Mouse (Mus musculus) retina, adult 2 months (tissue): ENCODE data around the gene Smarcb1.

Experiments used
- DNase-seq: peaks from one replicate; pipeline ENCODE4 v3.0.0-alpha.2; 2012; ENCODE audit warnings: low read depth, low spot score

Gene Smarcb1

DNA sequence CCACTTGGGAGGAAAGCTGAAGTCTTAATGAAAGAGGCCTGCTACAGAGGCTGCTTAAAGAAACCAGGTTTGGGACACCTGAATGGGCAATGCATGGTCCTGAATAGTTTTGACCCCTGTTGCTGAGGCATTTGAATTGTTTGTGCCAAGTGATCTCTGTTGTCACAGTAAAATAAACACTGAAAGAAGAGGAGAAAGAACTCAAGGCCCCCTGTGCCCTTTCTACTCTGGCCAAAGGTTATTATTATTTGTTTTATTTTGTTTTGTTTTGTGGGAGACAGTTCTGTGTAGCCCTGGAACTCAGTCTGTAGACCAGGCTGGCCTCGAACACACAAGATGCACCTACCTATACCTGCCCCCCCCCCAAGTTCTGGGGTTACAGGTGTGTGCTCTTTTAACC lies 13.6 kb upstream of the Smarcb1 start:
- DNase-seq, result no peak

DNA sequence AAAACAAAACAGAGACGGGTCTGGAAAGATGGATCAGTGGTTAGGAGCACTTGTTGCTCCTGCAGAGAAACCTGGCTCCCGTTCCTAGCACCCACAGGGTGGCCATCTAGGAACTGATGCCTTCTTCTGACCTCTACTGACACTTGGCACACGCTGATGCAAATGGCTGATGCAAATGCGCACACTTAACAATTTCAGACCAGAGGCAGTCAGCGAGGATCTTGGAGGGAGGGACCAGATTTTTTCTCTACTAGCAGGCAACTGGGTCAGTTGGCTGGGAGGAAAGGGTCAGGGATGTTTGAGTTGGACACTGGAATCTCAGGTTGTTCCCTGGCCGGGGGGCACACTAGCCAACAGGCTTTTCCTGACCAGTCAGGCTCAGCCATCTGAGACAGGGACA lies 11.5 kb upstream of the Smarcb1 start, which contains the start of gene Chchd10:
Chchd10 (plus strand) TSS at position 240 of the 400 bp plus-strand sequence.
- DNase-seq, result no peak

DNA sequence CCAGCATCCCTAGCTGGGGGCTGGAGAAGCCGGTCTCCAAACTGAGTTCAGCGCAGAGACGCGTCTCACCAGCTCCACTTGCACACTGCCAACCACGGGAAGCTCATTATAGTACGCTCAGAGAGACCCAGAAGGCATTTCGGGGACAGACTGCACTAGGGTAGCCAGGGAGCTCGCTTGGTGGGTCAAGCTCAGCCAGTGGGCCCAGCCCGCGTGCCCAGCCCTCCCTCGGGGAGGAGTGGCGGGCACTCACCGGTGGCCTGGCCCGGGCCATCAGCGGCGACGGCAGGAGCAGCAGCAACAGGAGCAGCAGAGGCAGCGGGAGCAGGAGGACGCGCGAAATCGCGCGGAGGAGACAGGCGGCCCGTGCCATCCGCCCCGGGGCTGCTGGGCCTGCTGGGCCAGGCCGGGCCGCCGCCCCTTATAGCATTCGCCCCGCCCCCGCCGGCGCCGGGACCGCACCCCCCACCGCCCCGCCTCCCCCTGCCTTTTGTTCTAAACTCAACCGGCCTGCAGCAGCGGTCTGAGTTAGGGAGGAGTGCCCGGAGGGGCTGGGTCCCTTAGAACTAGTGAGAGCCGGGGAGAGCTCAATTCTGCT lies 10.8 kb upstream of the Smarcb1 start:
- no peak for DNase-seq

DNA sequence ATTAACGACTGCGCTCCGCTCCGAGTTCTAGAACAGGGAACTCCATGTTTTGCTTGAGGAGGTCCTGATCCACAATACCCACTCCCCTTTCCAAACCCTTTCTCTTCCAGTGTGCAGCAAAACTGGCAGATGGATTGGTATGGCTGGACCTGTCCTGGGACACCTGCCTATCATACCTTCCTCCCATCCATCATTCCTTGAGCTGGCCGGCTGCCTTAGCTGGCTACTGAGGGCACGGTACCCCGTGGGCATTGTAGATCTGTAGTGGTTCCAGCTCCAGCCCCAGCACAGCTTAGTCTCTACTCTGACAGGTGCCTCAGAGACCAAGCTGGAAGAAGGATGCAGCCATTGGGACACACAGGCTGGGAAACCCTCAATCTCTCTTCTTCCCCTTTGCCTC lies 9.9 kb upstream of the Smarcb1 start:
- DNase-seq, result no peak

DNA sequence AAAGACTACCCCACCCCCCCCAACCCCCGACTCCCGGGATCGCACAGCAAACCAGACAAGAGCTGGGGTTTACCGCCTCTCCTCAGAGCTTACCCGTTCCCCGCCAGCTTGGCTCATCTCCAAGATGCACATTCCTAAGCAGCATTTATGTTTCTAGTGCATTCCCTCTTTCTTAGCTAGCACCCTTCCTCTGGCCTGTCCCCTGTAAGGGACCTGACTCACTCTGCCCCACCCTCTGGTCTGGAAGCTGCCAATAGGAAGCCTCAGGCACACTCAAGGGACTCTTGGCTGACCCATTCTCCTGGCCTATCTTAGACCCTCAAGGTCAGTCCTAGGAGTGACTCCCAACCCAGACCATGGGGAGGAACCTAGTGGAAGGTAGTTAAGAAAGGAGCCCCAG lies 8.9 kb upstream of the Smarcb1 start:
- DNase-seq, result no peak

DNA sequence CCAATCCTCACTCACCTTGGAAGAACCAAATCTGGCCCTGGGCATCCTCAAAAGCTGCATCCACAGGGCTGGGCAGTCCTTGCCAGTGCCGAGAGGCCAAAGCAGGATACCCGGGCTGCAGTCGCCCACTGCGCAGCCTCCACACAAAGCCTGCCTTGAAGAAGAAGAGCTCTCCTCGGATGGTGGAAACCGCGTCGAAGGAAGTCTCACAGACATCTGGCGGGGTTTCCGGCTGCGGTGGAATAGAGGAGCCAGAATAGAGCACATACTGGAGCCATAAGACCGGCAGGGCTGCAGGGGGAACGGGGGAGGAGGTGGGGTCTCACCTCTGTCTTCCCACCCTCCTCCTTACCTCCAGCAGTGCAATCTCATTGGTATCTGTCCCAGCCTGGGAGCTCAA lies 5.0 kb upstream of the Smarcb1 start:
- no peak for DNase-seq

DNA sequence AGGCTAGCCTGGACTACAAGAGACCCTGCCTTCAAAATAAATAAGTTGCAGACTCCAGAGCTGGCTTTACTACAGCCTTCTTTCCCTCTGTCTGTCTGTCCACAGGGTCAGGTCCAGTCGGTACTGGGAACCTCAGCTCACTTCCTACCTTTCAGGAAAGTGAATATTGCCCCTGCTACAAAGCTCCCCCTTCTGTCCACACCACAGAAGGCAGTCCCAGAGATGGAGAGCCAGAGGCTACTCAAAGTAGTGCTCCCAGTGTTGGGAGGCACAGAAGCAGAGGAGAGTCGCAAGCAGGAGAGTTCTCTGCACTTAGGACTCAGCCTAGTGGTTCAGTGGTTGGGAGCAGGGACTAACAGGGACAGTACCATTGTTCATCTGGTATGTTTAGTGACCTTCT lies 2.9 kb upstream of the Smarcb1 start:
- DNase-seq, result no peak

DNA sequence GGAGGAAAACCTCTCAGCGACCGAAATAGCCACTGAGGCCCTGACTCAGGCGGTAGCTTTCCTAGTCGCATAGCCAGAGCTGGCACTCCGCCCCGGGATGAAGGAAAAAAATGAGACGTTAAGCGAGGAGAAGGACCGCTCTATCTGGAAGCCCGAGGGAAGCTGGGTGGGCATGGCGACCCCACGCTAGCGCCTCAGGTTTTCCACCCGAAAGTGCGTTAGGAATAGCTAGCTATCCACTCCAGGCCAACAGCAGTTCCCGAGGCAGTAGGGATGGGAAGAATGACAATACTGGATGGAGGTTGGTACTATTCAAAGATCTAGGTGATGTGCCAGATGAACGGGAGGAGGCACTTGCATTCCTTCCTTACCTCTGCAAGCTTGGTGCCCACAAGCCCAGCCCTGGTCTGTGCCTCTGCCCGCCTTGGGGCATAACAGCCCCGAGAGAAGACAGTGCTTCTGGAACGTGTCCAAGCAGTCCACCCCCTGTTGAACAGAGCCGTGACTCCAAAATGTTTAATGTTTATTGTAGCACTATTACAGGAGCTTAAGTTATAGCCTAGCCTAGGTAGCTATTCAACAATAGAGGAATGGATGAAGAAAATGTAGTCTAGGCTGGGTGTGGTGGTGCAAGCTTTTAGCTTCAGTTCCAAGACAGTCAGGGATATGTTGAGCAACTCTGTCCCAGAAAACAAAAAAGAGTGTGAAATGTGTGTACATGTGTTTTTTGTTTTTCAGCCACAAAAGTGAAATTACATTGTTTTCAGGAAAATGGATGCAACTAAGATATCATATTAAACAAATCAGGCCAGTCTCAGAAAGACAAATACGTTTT lies 526 bp upstream of the Smarcb1 start:
- DNase-seq, result no peak

DNA sequence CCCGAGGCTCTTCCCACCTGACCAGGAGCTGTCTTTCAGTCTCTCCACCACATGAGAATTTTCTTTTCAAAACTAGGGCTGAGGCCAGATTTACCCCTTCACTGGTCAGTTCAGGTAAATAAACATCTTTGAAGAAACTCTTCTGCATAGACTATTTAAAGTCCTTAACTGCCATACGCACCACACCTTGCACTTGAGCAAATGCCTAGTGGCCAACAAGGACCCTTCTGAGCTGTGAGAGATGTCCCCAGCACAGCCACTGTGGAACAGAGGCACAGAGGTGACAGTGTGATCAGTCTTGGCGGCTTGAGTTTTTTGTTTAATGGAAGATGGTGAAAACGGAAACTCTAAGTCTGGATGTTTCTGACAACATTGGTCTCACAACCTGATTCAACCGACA lies 2.4 kb downstream of the Smarcb1 start:
- no peak for DNase-seq

DNA sequence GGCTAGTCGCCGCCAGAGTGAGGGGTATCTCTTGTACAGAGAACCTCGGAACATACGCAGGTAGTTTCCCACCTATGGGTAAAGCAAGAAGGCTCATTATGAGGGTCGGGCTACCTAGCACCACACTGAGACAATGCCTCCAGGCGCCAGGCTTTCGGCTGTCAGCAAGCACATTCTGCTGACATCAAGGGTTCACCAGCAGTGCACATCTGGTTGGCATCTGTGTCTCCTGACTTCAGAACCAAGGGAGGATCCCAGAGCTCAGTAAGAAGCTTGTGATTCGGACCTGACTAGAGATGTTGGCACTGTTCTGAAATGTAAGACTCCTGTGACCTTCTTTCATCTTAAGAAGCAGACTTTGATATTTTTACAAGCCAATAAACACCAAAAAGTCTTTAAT lies 4.6 kb downstream of the Smarcb1 start:
- DNase-seq, result no peak

DNA sequence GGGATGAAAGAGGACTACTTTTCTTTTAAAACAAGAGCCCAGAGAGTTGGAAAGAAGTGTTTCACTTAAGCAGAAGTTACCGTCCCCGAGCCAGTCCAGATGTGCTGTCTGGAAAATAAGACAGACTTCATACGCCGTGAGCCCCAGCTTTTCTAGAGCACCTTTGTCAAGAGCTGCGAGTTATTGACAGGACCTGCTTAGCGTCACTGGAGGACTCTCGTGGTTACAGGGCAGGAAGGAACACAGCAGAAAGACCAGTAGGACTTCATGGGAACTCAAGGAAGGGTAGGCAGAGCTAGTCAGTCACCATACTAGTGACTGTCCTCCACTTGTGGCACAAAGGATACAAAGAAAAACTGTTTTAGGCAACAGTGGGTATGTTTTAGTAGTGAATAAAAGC lies 5.9 kb downstream of the Smarcb1 start:
- DNase-seq, result no peak

DNA sequence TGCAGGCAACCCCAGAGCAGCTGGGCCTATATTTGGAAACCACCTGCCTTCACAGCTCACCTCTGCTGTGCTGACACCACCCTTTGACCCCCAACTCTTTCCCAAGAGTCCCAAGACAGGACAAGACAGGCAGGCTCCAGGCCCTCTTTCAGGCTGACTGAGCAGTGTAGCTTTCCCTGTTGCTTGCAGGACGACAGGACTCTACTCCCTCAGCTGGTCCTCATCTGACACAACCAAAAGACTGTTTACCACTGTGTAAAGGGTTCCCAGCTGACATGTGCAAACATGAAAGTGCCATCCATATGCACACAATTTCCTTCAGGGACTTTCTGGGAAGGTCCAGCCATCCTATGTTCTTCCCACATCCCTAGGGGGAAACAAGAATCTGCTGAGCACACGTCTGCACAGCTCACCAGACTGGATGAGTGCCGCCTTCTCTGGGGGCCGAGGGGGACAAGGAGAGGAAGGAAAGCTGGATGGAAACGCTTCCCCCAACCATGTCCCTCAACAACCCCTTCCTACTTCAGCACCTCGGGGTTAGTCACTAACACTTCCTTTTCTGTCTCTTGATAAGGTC lies 8.3 kb downstream of the Smarcb1 start:
- no peak for DNase-seq

DNA sequence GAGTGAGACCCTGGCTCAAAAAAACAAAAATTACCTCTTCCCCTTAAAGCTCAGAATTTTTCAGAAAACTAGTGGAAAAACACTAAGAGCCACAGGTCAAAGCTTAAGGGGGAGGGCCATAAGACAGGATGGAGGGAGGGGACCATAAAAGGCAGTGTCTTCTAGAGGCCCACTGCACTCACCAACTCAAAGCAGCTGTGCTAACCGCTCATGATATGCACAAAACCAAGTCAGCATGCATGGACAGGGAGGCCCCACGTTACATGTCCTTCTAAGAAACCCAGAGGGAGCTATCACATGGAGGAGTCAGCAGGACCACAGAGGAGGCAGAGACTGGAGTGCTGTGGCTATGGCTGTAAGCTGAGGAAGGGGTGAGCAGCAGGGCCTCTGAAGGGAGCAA lies 10.7 kb downstream of the Smarcb1 start:
- DNase-seq, result no peak

DNA sequence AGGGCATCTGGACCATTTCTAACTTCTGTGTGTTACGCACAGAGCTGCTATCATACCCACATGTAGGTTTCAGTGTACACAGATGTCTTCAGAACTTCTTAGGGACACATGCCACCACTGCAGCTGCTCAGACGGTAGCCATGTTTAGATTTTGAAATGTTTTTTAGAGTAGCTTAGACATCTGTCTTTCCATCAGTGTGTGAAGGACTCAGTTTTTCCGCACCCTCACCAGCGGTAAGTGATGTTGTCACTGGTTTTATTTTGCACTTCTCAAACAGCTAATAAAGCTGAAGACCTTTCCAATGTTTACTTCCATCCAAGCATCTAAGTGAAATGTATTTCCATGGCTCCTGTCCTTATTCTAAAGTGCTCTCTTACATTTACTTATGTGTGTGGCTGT lies 14.5 kb downstream of the Smarcb1 start:
- DNase-seq, result no peak

DNA sequence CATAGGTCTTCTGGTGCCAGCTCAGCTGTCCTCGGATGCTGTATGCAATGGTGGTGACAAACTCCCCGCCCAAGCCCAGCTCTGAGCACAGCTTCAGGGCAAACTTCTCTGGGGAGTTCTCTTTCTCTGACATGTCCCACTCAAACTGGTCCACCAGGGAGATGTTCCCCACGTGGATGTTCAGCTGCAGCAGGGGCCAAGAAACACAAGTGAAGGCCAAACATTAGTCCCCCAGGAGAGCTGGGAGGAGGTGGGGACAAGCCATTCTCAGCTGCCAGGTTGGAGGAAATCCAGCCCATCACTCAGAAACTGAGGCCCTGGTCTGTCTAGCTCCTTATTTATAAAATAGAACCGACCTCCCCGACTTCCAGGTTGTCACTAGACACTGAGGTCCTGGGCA lies 17.0 kb downstream of the Smarcb1 start:
- DNase-seq, result no peak

DNA sequence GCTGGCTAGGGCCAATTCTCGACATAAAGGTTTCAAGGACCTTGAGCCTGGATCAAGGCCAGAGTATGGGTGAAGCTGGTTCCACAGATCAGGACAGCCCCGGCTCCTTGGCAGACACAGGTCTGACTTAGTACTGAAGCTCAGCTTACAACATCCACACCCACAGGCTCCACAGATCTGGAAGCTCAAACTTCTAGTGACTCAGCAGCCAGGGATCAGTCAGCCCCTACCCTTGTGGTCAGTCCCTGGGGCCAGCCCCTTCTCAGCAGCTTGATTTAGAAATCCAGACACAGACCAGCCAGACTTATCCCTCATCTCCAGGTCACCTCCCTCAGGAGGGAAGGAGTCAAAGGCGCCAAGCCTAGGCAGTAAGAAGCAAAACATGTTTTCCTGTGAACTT lies 22.6 kb downstream of the Smarcb1 start:
- DNase-seq, result no peak

DNA sequence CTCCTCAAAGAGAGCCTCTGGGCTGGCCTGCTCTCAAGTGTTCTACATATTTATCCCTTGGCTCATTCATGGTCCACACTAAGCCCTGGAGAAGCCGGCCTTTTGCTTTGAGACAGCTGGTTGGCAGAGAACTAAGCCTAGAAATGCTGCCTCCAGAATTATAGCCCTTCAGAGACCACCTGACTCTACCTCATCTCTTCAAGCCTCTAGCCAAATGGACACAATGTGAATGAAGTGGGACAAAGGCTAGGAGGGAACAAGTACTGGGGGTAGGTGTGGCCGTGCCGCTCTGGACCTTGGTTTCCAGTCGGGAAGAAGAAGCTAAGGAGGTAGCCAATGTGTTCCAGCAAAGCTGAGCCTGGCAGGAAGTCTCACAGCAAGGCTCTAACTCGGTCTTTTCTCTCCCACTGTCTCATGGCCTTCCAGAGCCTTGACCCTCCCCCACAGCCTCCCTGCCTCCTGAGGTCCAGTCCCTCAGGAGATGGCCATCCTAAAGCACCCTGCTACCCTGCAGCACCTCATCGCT lies 23.3 kb downstream of the Smarcb1 start:
- no peak for DNase-seq

DNA sequence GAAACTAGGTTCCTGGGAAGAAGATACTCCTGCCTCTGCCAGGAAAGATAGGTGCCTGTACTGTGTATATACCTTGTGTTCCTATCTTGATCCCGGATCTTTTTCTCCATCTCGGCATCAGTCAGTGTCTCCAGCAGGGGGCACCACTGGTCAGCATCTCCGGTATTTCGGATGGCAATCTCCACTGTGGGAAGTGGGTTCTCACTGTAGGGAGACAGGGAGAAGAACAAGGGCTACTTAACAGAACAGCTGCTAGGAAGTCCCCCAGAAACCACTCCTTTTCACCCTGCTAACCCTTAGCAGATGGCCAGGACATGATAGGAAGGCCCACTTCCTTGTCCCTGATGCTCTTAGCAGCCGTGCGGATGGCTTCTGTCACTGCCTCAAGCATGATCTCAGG lies 24.0 kb downstream of the Smarcb1 start:
- DNase-seq, result peak; percentile 53

DNA sequence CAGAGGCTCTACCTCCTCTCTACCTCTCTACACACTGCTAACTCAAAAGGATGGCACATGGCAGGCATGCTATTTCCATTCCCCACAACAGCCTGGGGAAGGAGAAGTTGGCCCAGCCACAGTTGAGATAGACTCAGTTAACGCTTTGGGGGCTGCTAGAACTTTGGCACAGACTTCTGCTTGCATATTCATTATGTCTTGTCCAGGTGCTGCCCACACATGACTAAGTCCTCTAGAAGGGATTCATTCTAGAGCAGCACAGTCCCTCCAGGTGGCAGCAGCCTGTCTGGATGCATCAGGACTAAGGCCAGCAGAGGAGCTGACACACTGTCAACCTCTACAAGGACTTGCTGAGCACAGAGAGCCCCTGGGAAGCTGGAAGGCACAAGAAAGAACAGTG lies 25.2 kb downstream of the Smarcb1 start:
- DNase-seq, result no peak

DNA sequence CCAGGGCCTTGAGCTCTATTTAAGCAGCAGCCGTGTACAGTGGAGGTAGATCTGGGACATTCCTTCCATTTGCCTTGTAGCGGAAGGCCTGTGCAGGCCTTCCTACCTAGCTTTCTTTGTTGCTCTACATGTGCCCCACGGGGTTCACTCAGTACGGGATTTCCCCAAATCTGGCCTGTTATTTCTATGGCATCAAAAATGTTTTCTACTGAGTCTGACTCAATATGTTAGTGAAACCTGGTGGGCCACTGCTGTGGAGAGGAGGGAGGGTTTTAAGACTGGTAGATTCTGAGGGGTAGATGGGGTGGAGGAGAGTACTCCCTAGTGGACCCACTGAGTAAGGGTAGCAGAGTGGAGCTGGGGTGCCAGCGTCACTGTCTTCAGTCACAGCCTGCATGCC lies 25.7 kb downstream of the Smarcb1 start:
- DNase-seq, result no peak

DNA sequence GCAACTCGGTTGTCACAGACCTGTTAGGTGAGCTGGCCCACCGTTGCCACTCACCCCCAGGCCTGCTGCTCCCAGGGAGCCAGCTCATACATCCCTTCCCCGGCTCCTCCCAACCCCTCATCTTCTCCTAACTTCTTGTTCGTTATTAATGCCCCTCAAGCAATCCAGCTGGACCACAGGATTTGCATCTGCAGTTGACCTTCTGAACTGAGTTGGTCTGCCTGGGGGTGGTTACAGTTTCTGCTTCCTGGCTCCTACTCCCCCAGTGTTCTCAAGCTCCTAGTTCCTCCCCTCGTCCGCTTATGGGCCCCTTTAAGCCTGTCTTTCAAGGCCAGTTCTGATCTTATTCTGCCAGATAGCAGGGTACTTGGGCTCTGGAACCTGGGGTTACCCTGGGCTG lies 26.8 kb downstream of the Smarcb1 start:
- no peak for DNase-seq

DNA sequence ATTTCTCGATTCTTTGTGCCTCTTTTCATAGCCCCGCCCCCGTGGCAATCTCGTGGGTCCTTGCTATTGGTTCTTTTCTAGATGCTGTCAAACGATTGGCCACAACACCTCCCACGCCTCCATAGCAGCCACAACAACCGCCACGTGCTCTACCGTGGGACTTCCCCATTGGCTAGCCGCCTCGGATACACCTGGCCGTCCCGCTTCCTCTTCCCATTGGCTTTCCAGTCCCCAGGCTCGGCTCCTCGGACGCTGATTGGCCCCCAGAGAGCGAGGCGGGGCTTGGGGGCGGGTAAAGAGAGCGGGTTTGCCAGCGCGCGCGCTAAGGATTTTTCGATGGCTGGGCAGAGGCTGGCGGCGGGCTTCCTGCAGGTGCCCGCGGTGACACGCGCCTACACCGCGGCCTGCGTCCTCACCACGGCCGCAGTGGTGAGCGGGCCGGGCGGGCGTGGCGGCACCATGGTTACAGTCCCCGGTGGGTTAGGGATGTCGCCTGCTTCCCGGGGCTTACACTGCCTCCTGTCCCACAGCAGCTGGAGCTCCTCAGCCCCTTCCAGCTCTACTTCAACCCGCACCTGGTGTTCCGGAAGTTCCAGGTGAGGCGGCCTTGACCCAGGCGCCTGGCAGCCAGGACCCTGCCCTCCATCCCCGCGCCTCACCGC lies 28.2 kb downstream of the Smarcb1 start, which contains the start of gene Derl3:
Derl3 (plus strand) TSS at position 325 of the 662 bp plus-strand sequence.
- DNase-seq, result peak; percentile 76
